Mouse (Mus musculus): Measurements from ENCODE around the gene Utp18.

GRCm38 (mm10) chr11:93812125-93812868, 73.3 kb downstream of the Utp18 start:
- TF ChIP-seq CTCF (IDR thresholded peaks at IDR 0.05) (peak; percentile 85), EP300 (IDR thresholded peaks at IDR 0.05) (no peak)

All from lung, postnatal 0 days (tissue).